Mouse (Mus musculus) hindbrain, embryonic 10.5 days (tissue): ENCODE measurements around the gene Itch. TPM values are rescaled to one million over a fixed set of nuclear protein-coding genes. Genes with fewer than 3 reads are reported as not detected.

ENCODE experiments used
- DNase-seq: peaks from one replicate; pipeline ENCODE4 v3.0.0-alpha.2; 2017; ENCODE audit warnings: low spot score
- H3K27ac ChIP-seq: fragments of 300-500 bp; sonication (generic); 2 replicates; pipeline ENCODE4 v1.5.1; 2016; ENCODE audit warnings: mild to moderate bottlenecking, moderate library complexity
- H3K27me3 ChIP-seq: fragments of 300-500 bp; sonication (generic); 2 replicates; pipeline ENCODE4 v1.6.1; 2016; ENCODE audit warnings: mild to moderate bottlenecking; ENCODE audit not compliant: poor library complexity, insufficient read depth, severe bottlenecking
- H3K36me3 ChIP-seq: fragments of 300-500 bp; sonication (generic); 2 replicates; pipeline ENCODE4 v1.6.1; 2016; ENCODE audit warnings: mild to moderate bottlenecking, moderate library complexity
- H3K4me1 ChIP-seq: fragments of 300-500 bp; sonication (generic); replicated peaks from 2 replicates; pipeline ENCODE4 v1.6.1; 2016; ENCODE audit warnings: mild to moderate bottlenecking
- H3K4me3 ChIP-seq: fragments of 300-500 bp; sonication (generic); 2 replicates; pipeline ENCODE4 v1.5.1; 2016; ENCODE audit warnings: mild to moderate bottlenecking, moderate library complexity
- H3K9me3 ChIP-seq: fragments of 300-500 bp; sonication (generic); 2 replicates; pipeline ENCODE4 v1.6.1; 2016; ENCODE audit warnings: mild to moderate bottlenecking, moderate library complexity
- WGBS: fragments of 180-500 bp; shearing (Covaris S2); methylation state at CpG from one replicate; pipeline ENCODE4 v1.1.7; 2016; 5-methylcytosine and 5-hydroxymethylcytosine counted together
- polyA plus RNA-seq: library from polyadenylated mRNA; unstranded; fragments of >200 nt; fragmentation: Nextera tagmentation; extraction: Ambion mirVana; gene quantifications from 2 replicates; pipeline ENCODE4 v1.2.1, GENCODE M21; 2016

Itch gene
- 50.9 and 55.8 TPM in 2 replicates for polyA plus RNA-seq

DNA sequence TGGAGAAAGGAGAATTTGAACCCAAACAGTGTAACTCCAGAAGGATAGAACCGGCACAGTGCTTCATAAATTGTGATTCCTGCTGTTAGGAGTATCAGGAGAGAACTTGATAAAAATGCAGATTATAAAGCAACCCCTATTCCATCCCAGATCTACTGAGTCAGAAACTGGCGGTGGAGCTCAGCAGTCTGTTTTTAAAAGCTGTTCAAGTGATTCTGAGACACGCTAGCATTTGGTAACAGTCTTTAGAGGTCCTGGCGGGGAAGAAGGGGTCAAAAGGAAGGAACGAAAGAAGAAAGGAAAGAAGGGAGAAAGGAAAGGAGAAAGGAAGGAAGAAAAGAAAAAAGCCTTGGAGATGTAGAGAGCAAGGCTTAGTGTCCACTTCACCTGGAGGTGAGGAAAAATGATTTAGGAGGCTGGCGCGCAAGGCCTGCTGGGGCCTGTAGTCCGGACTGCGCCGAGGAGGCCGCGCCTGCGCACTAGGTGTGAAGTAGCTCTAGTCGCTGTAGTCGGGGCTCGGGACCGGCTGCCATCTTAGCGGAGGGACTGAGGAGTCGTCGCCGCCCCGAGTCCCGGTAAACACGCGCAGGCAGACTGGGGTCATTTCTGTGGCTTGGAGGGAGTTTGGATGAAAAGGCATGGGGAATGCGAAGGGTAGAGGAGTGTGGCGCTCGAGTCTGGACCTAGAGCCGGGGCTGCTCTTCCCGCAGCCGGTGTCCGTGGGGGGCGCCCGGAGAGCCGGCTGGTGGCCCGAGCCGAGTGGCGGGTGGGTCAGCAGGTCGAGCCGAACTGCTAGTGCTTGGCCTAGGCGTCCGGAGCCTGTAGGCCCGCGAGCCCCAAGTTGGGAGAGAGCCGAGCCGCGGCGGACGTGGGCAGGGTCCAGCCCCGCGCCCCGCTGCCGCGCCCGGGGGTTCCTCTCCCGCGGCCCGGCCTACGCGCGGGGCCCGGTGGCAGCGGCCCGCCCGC lies at the start of gene Itch:
Gene Itch (plus strand): TSS at position 499 of the 966 bp plus-strand sequence.
- peak; percentile 93 for DNase-seq
- Histone ChIP-seq H3K36me3 (peaks cover 10% of the 10 kb centered on the region), H3K4me3 (peak within 1 kb of the TSS; percentile 96), H3K9me3 (no peaks in the 10 kb centered on the region; the same call in 1 of the 2 replicates), H3K4me1 (peaks cover 28% of the 10 kb centered on the region), H3K27me3 (no peaks in the 10 kb centered on the region), H3K27ac (peak within 1 kb of the TSS; percentile 98)
- 2% methylated on average over 65 of the region's 65 CpGs for WGBS

DNA sequence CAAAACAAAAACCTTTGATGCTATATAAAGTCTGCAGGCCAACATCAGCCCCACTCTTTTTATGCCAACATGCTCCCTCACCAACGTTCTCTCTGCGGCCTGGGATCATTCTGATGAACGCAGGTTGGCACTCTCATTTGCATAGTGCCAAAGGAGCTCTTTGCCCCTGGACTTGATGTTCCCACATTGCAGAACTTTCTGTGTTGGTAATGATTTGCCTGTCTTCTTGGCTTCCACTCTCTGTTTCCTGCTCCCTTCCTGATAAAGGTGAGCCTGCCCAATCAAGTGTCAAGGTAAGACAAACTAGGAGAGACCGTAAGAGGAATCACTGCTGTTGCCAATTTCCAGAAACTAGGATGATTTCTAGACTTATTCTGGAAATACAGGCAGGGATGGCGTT lies 48.8 kb upstream of the Itch start:
- no peaks in the 10 kb centered on the region for H3K36me3 ChIP-seq
- WGBS = 89% methylated on average over 5 of the region's 5 CpGs

DNA sequence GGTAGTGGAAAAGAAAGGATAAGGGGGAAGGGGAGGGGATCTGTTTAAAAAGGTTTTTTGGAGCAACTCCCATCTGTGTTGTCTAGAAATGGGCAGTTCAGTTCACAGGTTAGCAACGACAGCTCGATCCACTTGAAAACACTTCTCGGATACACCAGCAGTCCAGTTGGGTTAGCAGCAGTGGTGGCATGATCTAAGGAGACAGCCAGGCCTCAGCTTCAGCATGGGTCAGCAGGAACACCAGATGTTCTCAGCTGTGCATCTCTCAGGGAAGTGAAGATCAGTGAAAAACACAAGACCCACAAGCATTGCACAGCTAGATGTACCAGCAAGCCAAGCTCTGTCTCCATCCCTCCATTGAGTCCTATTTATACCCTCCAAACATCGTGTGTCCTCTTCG lies 47.0 kb upstream of the Itch start:
- 89% methylated on average over 5 of the region's 5 CpGs for WGBS

More for the DNA sequence above, 48.8 kb upstream of the Itch start:
- Histone ChIP-seq H3K27me3 (no peaks in the 10 kb centered on the region), H3K9me3 (no peaks in the 10 kb centered on the region), H3K27ac (no peak overlapping the region), H3K4me1 (no peaks in the 10 kb centered on the region), H3K4me3 (no peak overlapping the region)
- DNase-seq = no peak

GRCm38 (mm10) chr2:155088264-155088663 lies 45.0 kb upstream of the Itch start:
- 84% methylated on average over 6 of the region's 6 CpGs for WGBS
- Histone ChIP-seq H3K4me3 (no peak overlapping the region), H3K9me3 (no peaks in the 10 kb centered on the region), H3K27ac (no peak overlapping the region), H3K36me3 (no peaks in the 10 kb centered on the region), H3K27me3 (no peaks in the 10 kb centered on the region), H3K4me1 (peaks cover 2% of the 10 kb centered on the region; the same call in 1 of the 2 replicates)
- no peak for DNase-seq

More for the DNA sequence above, 47.0 kb upstream of the Itch start:
- Histone ChIP-seq H3K27ac (no peak overlapping the region), H3K27me3 (no peaks in the 10 kb centered on the region), H3K9me3 (no peaks in the 10 kb centered on the region), H3K4me3 (no peak overlapping the region), H3K36me3 (no peaks in the 10 kb centered on the region), H3K4me1 (peaks cover 2% of the 10 kb centered on the region; the same call in 1 of the 2 replicates)
- no peak for DNase-seq

GRCm38 (mm10) chr2:155090909-155091742 lies 42.2 kb upstream of the Itch start:
- no peak for DNase-seq
- H3K4me1 ChIP-seq = peaks cover 2% of the 10 kb centered on the region; the same call in 1 of the 2 replicates
- H3K4me3 ChIP-seq = no peak overlapping the region
- H3K27ac ChIP-seq = no peak overlapping the region; the same call in 1 of the 2 replicates
- no peaks in the 10 kb centered on the region for H3K36me3 ChIP-seq
- 74% methylated on average over 13 of the region's 13 CpGs for WGBS
- no peaks in the 10 kb centered on the region for H3K27me3 ChIP-seq
- H3K9me3 ChIP-seq = no peaks in the 10 kb centered on the region

- Histone ChIP-seq H3K9me3 (no peaks in the 10 kb centered on the region), H3K27ac (no peak overlapping the region), H3K4me1 (peaks cover 2% of the 10 kb centered on the region; the same call in 1 of the 2 replicates), H3K36me3 (no peaks in the 10 kb centered on the region), H3K4me3 (no peak overlapping the region), H3K27me3 (no peaks in the 10 kb centered on the region)
- DNase-seq = no peak
- 86% methylated on average over 3 of the region's 3 CpGs for WGBS
These were observed 41.6 kb upstream of the Itch start for GRCm38 (mm10) chr2:155091743-155092075.

GRCm38 (mm10) chr2:155093418-155093817 lies 39.9 kb upstream of the Itch start:
- 64% methylated on average over 4 of the region's 4 CpGs for WGBS
- Histone ChIP-seq H3K4me3 (no peak overlapping the region), H3K4me1 (peaks cover 2% of the 10 kb centered on the region; the same call in 1 of the 2 replicates), H3K27ac (no peak overlapping the region), H3K27me3 (no peaks in the 10 kb centered on the region), H3K9me3 (no peaks in the 10 kb centered on the region), H3K36me3 (no peaks in the 10 kb centered on the region)
- no peak for DNase-seq

DNA sequence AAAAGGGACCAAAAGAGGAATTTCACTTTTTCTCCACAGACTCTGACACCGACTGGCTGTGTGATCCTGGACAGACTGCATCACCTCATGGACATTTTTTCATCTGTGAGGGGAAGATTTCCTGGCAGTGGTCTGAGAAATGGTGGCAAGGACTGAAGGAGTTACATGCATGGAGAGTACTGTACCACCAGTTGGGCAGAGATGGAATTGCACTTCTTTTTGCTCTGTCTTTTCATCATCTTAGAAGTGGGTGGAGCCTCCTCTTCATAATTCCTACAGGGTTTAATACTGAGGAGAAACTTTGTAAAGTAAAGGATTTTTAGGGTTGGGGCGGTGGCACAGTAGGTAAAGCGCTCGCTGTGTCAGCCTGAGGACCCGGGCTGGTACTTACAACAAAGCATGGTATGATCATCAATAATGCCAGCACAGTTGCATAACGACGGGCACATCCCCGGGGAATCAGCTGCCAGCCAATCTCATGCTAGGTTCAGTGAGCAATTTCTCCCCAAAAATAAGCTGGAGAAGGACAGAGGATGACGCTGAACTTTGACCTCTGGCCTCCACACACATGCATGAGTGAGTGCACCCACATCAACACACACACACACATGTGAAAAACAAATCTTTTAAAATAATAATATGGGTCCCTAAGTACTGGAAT lies 34.5 kb upstream of the Itch start:
- H3K4me1 ChIP-seq = no peaks in the 10 kb centered on the region; the same call in 1 of the 2 replicates
- WGBS = 85% methylated on average over 9 of the region's 9 CpGs
- H3K27me3 ChIP-seq = no peaks in the 10 kb centered on the region
- H3K4me3 ChIP-seq = no peak overlapping the region
- DNase-seq = no peak
- H3K9me3 ChIP-seq = no peaks in the 10 kb centered on the region
- H3K27ac ChIP-seq = no peak overlapping the region
- no peaks in the 10 kb centered on the region for H3K36me3 ChIP-seq

- Histone ChIP-seq H3K27me3 (no peaks in the 10 kb centered on the region), H3K36me3 (no peaks in the 10 kb centered on the region), H3K4me3 (no peak overlapping the region), H3K4me1 (no peaks in the 10 kb centered on the region; the same call in 1 of the 2 replicates), H3K27ac (no peak overlapping the region), H3K9me3 (no peaks in the 10 kb centered on the region)
- 61% methylated on average over 7 of the region's 7 CpGs for WGBS
- DNase-seq = peak; percentile 6
These were observed 33.9 kb upstream of the Itch start for GRCm38 (mm10) chr2:155099421-155099820.

GRCm38 (mm10) chr2:155099994-155100795 lies 33.1 kb upstream of the Itch start:
- Histone ChIP-seq H3K9me3 (no peaks in the 10 kb centered on the region), H3K27ac (no peak overlapping the region), H3K36me3 (no peaks in the 10 kb centered on the region), H3K27me3 (no peaks in the 10 kb centered on the region), H3K4me1 (no peaks in the 10 kb centered on the region; the same call in 1 of the 2 replicates), H3K4me3 (no peak overlapping the region)
- whole genome bisulfite sequencing = 84% methylated on average over 14 of the region's 14 CpGs
- DNase-seq = no peak

GRCm38 (mm10) chr2:155100796-155101259 lies 32.5 kb upstream of the Itch start:
- WGBS = 82% methylated on average over 3 of the region's 3 CpGs
- H3K27me3 ChIP-seq = no peaks in the 10 kb centered on the region
- no peak overlapping the region for H3K27ac ChIP-seq
- no peaks in the 10 kb centered on the region for H3K9me3 ChIP-seq
- H3K4me3 ChIP-seq = no peak overlapping the region
- no peaks in the 10 kb centered on the region; the same call in 1 of the 2 replicates for H3K4me1 ChIP-seq
- no peak for DNase-seq
- H3K36me3 ChIP-seq = no peaks in the 10 kb centered on the region
